Mouse (Mus musculus) MEL (cell line): Measurements from ENCODE around the gene Dock3. TPM values are rescaled to one million over a fixed set of nuclear protein-coding genes. Genes with fewer than 3 reads are reported as not detected.

Experiments used
- DNase-seq: peaks from one replicate; pipeline ENCODE4 v3.0.0; 2011; ENCODE audit warnings: low read depth, low spot score
- H3K27ac ChIP-seq: 2 replicates; pipeline ENCODE4 v1.5.1; 2012; ENCODE audit warnings: low read depth, mild to moderate bottlenecking, control low read depth, low read length, moderate library complexity; ENCODE audit not compliant: control insufficient read depth
- H3K27me3 ChIP-seq, 2 experiments: fragments of 150-350 bp in 1 of 2; sonication (generic) in 1 of 2; 2 replicates each; pipeline ENCODE4 v1.6.1; 2012; ENCODE audit warnings: low read length in 2 of 2, mild to moderate bottlenecking in 2 of 2, improper control_type of control experiment in 1 of 2, moderate library complexity in 1 of 2; ENCODE audit not compliant: insufficient read depth in 2 of 2, control insufficient read depth in 1 of 2
- H3K36me3 ChIP-seq, 2 experiments: 2 replicates each; pipeline ENCODE4 v1.6.1; 2012 to 2014; ENCODE audit warnings: low read length in 2 of 2, improper control_type of control experiment in 1 of 2, inconsistent platforms in 1 of 2, mild to moderate bottlenecking in 1 of 2; ENCODE audit not compliant: insufficient read depth in 2 of 2, control insufficient read depth in 1 of 2
- H3K4me1 ChIP-seq, 2 experiments: fragments of 150-350 bp in 1 of 2; sonication (generic) in 1 of 2; 2 replicates each; pipeline ENCODE4 v1.6.1; 2012; ENCODE audit warnings: low read length in 2 of 2, improper control_type of control experiment in 1 of 2, mild to moderate bottlenecking in 1 of 2; ENCODE audit not compliant: insufficient read depth in 2 of 2, control insufficient read depth in 1 of 2
- H3K4me3 ChIP-seq, 2 experiments: fragments of 150-350 bp in 1 of 2; sonication (generic) in 1 of 2; 2 replicates each; pipeline ENCODE4 v1.5.1; 2012; ENCODE audit warnings: low read depth in 2 of 2, low read length in 2 of 2, mild to moderate bottlenecking in 2 of 2, moderate library complexity in 2 of 2, control low read depth in 1 of 2, improper control_type of control experiment in 1 of 2; ENCODE audit not compliant: control insufficient read depth in 1 of 2, insufficient read depth in 1 of 2
- H3K79me2 ChIP-seq: 2 replicates; pipeline ENCODE4 v1.6.1; 2012; ENCODE audit warnings: mild to moderate bottlenecking, low read length, moderate library complexity; ENCODE audit not compliant: control insufficient read depth, poor library complexity, insufficient read depth
- H3K9ac ChIP-seq: 2 replicates; pipeline ENCODE4 v1.6.1; 2012; ENCODE audit warnings: low read depth, mild to moderate bottlenecking, control low read depth, low read length, moderate library complexity; ENCODE audit not compliant: control insufficient read depth, poor library complexity, severe bottlenecking
- H3K9me3 ChIP-seq: fragments of 150-350 bp; sonication (generic); replicated peaks from 2 replicates; pipeline ENCODE4 v1.6.1; 2012; ENCODE audit warnings: mild to moderate bottlenecking, low read length, improper control_type of control experiment, moderate library complexity; ENCODE audit not compliant: insufficient read depth
- BHLHE40 ChIP-seq: IDR thresholded peaks from 2 replicates; pipeline ENCODE4 v1.6.1; 2012; ENCODE audit warnings: low read depth, mild to moderate bottlenecking, inconsistent platforms, low read length, improper control_type of control experiment, borderline replicate concordance
- CHD1 ChIP-seq: IDR thresholded peaks from 2 replicates; pipeline ENCODE4 v1.6.1; 2012; ENCODE audit warnings: low read depth, mild to moderate bottlenecking, inconsistent platforms, low read length, improper control_type of control experiment
- CHD2 ChIP-seq: IDR thresholded peaks from 2 replicates; pipeline ENCODE4 v1.6.1; 2011; ENCODE audit warnings: low read length, improper control_type of control experiment
- GABPA ChIP-seq: IDR thresholded peaks from 2 replicates; pipeline ENCODE4 v1.6.1; 2012; ENCODE audit warnings: low read depth, mild to moderate bottlenecking, inconsistent platforms, low read length, improper control_type of control experiment, moderate library complexity
- GATA1 ChIP-seq: IDR thresholded peaks from 2 replicates; pipeline ENCODE4 v1.6.1; 2011; ENCODE audit warnings: low read depth, low read length, improper control_type of control experiment
- HCFC1 ChIP-seq: IDR thresholded peaks from 2 replicates; pipeline ENCODE4 v1.6.1; 2012; ENCODE audit warnings: low read depth, mild to moderate bottlenecking, inconsistent platforms, low read length, improper control_type of control experiment, moderate library complexity
- KAT2A ChIP-seq: conservative IDR thresholded peaks from 2 replicates; pipeline ENCODE4 v1.6.1; 2012; ENCODE audit warnings: low read depth, low read length, improper control_type of control experiment, inconsistent platforms
- MEF2A ChIP-seq: IDR thresholded peaks from 2 replicates; pipeline ENCODE4 v1.6.1; 2014; ENCODE audit warnings: low read depth, mild to moderate bottlenecking, inconsistent platforms, low read length, improper control_type of control experiment; ENCODE audit not compliant: poor library complexity, insufficient replicate concordance, severe bottlenecking; ENCODE audit errors: extremely low read depth
- MYC ChIP-seq: IDR thresholded peaks from 2 replicates; pipeline ENCODE4 v1.6.1; 2011; ENCODE audit warnings: low read depth, mild to moderate bottlenecking, low read length, improper control_type of control experiment, moderate library complexity
- NELFE ChIP-seq: IDR thresholded peaks from 2 replicates; pipeline ENCODE4 v1.6.1; 2011; ENCODE audit warnings: low read depth, low read length, improper control_type of control experiment
- POLR2A ChIP-seq, 2 experiments: IDR thresholded peaks; 2 replicates each; pipeline ENCODE4 v1.6.1; 2011 to 2012; ENCODE audit warnings: low read length in 2 of 2, mild to moderate bottlenecking in 2 of 2, control low read depth in 1 of 2, improper control_type of control experiment in 1 of 2, low read depth in 1 of 2, moderate library complexity in 1 of 2; ENCODE audit not compliant: control insufficient read depth in 1 of 2, insufficient read depth in 1 of 2, poor library complexity in 1 of 2
- POLR2AphosphoS5 ChIP-seq: IDR thresholded peaks from 2 replicates; pipeline ENCODE4 v1.6.1; 2012; ENCODE audit warnings: low read depth, borderline replicate concordance, mild to moderate bottlenecking, inconsistent platforms, low read length, moderate library complexity, mixed read lengths
- RAD21 ChIP-seq: IDR thresholded peaks from 2 replicates; pipeline ENCODE4 v1.6.1; 2011; ENCODE audit warnings: mild to moderate bottlenecking, low read depth, low read length, improper control_type of control experiment
- RCOR1 ChIP-seq: IDR thresholded peaks from 2 replicates; pipeline ENCODE4 v1.6.1; 2012; ENCODE audit warnings: low read depth, mild to moderate bottlenecking, inconsistent platforms, low read length, improper control_type of control experiment
- SIN3A ChIP-seq: IDR thresholded peaks from 2 replicates; pipeline ENCODE4 v1.6.1; 2012; ENCODE audit warnings: low read length, improper control_type of control experiment, inconsistent platforms
- TBP ChIP-seq: IDR thresholded peaks from 2 replicates; pipeline ENCODE4 v1.8.0; 2011; ENCODE audit warnings: low read depth, low read length, improper control_type of control experiment
- UBTF ChIP-seq: IDR thresholded peaks from 2 replicates; pipeline ENCODE4 v1.6.1; 2012; ENCODE audit warnings: low read depth, mild to moderate bottlenecking, inconsistent platforms, low read length, improper control_type of control experiment, moderate library complexity, borderline replicate concordance; ENCODE audit not compliant: insufficient read depth
- ZC3H11A ChIP-seq: IDR thresholded peaks from 2 replicates; pipeline ENCODE4 v1.6.1; 2012; ENCODE audit warnings: low read depth, mild to moderate bottlenecking, inconsistent platforms, low read length, improper control_type of control experiment
- ZMIZ1 ChIP-seq: IDR thresholded peaks from 2 replicates; pipeline ENCODE4 v1.6.1; 2012; ENCODE audit warnings: low read depth, mild to moderate bottlenecking, inconsistent platforms, low read length, improper control_type of control experiment, moderate library complexity
- ZNF384 ChIP-seq: IDR thresholded peaks from 2 replicates; pipeline ENCODE4 v1.6.1; 2012; ENCODE audit warnings: low read depth, mild to moderate bottlenecking, inconsistent platforms, low read length, improper control_type of control experiment
- polyA plus RNA-seq, 2 experiments: library from polyadenylated mRNA; stranded (reverse) in 1 of 2; unstranded in 1 of 2; fragments of >175 nt in 1 of 2; fragments of >200 nt in 1 of 2; gene quantifications; 2 replicates each; pipeline versions ENCODE4 v1.2.1 to v1.2.4; 2012; ENCODE audit warnings: low replicate concordance in 2 of 2, low read depth in 1 of 2; ENCODE audit not compliant: insufficient read length in 2 of 2, insufficient read depth in 1 of 2, missing spikeins in 1 of 2
- total RNA-seq: library from RNA; depleted of rRNA; stranded (reverse); fragments of 300-350 nt; gene quantifications from 2 replicates; pipeline ENCODE4 v1.2.3, GENCODE M21; 2012

The Dock3 gene
- total and polyA plus RNA-seq, 3 experiments = 0.03 to 0.08 TPM; not detected in 1

DNA sequence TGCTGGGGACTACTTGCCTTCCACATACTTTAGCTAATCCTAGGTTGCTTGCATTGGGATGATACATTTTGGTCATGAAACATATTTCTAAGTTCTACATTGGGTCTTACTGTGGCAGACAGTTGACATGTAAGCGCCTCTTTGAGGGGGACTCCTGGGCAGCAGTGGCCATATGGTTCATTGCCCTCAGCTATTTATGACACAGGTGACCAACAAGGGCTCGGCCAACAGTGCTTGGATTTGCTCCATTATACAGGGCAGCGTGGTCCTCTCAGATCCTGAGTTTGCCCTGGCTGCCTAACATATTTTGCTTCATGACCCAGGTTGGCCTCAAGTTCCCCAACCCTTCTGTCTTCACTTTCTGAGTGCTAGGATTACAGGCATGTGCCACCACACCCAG is 355.0 kb downstream of the Dock3 start:
- H3K36me3 ChIP-seq = peaks cover 5 to 31% of the 10 kb centered on the region in 2 experiments

DNA sequence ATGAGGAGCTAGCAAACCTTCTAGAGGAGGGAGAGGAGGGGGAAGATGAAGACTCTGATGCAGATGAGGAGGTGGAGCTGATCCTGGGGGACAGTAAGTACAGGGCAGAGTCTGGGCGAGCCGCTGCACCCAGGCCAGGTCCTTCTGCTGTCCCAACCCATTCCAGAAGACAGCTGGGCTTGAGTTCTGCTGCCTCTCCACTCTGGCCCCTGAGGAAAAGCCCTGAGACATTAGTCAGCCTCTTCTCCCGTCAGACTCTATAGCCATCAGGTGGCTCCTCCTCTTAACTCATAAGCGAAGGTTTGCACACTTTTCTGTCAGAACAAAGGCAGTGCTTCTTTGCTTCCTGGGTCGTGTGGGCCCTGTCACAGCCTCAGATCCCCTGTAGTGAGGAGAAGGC is 357.5 kb downstream of the Dock3 start:
- peaks cover 5 to 27% of the 10 kb centered on the region in 2 experiments for H3K36me3 ChIP-seq
- H3K4me3 ChIP-seq = no peak overlapping the region
- H3K27ac ChIP-seq = no peak overlapping the region
- H3K79me2 ChIP-seq = no peaks in the 10 kb centered on the region
- no peak for DNase-seq
- no peaks in the 10 kb centered on the region for H3K4me1 ChIP-seq
- no peaks in the 10 kb centered on the region for H3K27me3 ChIP-seq
- TF ChIP-seq HCFC1 (no peak), RCOR1 (no peak), CHD2 (no peak), MYC (no peak), KAT2A (no peak), ZMIZ1 (no peak), ZC3H11A (no peak)
- H3K9me3 ChIP-seq = no peaks in the 10 kb centered on the region
- no peak overlapping the region for H3K9ac ChIP-seq

More for the DNA sequence above, 355.0 kb downstream of the Dock3 start:
- no peak overlapping the region for H3K4me3 ChIP-seq
- H3K9ac ChIP-seq = no peak overlapping the region
- no peak for DNase-seq
- no peaks in the 10 kb centered on the region for H3K27me3 ChIP-seq
- H3K27ac ChIP-seq = no peak overlapping the region
- no peaks in the 10 kb centered on the region for H3K4me1 ChIP-seq
- H3K9me3 ChIP-seq = no peaks in the 10 kb centered on the region
- no peak for TF ChIP-seq TBP
- TF ChIP-seq BHLHE40 = no peak
- TF ChIP-seq POLR2AphosphoS5 = no peak
- no peak for TF ChIP-seq SIN3A
- no peak for TF ChIP-seq RAD21
- no peak for TF ChIP-seq POLR2A (IDR thresholded peaks at IDR 0.05; ENCODE audit: control insufficient read depth in 1 of 2, insufficient read depth in 1 of 2, low read depth in 1 of 2, low read length in 2 of 2, poor library complexity in 1 of 2)
- TF ChIP-seq GABPA = no peak
- TF ChIP-seq MEF2A = no peak
- no peak for TF ChIP-seq CHD2
- TF ChIP-seq ZNF384 = no peak
- TF ChIP-seq GATA1 = no peak
- no peak for TF ChIP-seq NELFE
- no peak for TF ChIP-seq UBTF
- no peak for TF ChIP-seq CHD1
- no peaks in the 10 kb centered on the region for H3K79me2 ChIP-seq
